Mouse (Mus musculus) embryonic fibroblast, embryonic 13.5 days (primary cell): ENCODE measurements around the gene Usp28.

Experiments
- CTCF ChIP-seq: IDR thresholded peaks from 2 replicates; pipeline ENCODE4 v1.5.1; 2011; ENCODE audit warnings: mild to moderate bottlenecking, control low read depth, low read length, moderate library complexity, borderline replicate concordance; ENCODE audit not compliant: insufficient read depth
- POLR2A ChIP-seq: IDR thresholded peaks from 2 replicates; pipeline ENCODE4 v1.6.1; 2011; ENCODE audit warnings: low read depth, mild to moderate bottlenecking, control low read depth, low read length, moderate library complexity

DNA sequence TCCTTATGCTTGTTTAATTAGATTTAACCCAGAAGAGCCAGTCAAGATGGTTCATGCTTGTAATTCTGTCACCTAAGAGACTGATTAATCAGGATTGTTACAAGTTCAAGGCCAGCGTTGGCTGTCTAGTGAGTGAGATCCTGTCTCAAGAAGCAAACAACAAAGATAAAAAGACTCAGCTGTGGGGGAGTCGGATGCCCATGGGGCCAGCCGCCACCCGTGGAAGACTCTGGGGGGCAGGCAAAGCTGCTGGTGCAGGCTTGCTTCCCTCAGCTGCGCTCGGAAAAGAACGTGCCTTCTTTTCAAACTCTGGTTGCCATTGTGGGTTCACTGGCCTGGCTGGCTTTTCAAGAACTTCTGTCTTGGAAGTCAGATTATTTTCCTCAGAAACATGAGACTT lies 30.6 kb downstream of the Usp28 start:
- no peak for TF ChIP-seq CTCF
- no peak for TF ChIP-seq POLR2A
